Mouse (Mus musculus): ENCODE measurements around the gene Zfp292.

- TF ChIP-seq TAL1 (IDR thresholded peaks at IDR 0.05; ENCODE audit: low read length) (no peak), CTCF (IDR thresholded peaks at IDR 0.05 in 2 of 3, conservative IDR thresholded peaks at IDR 0.05 in 1 of 3; ENCODE audit: control insufficient read depth in 1 of 3, insufficient read depth in 1 of 3, low read depth in 2 of 3, low read length in 3 of 3, poor library complexity in 1 of 3, severe bottlenecking in 1 of 3) (no peak), GATA1 (IDR thresholded peaks at IDR 0.05; ENCODE audit: low read depth, low read length) (no peak), POLR2A (IDR thresholded peaks at IDR 0.05; ENCODE audit: control insufficient read depth in 1 of 2, insufficient read depth in 1 of 2, low read depth in 1 of 2, low read length in 2 of 2, poor library complexity in 1 of 2) (no peak), MXI1 (IDR thresholded peaks at IDR 0.05; ENCODE audit: low read depth, low read length) (no peak), TCF12 (IDR thresholded peaks at IDR 0.05; ENCODE audit: low read depth, low read length) (no peak)
Measured at GRCm38 (mm10) chr4:34756163-34756562, 126.6 kb downstream of the Zfp292 start, which contains the start of gene Gm136.
